Mouse (Mus musculus): Measurements from ENCODE around the gene Nup62. TPM values are rescaled to one million over a fixed set of nuclear protein-coding genes. Genes with fewer than 3 reads are reported as not detected.

Nup62 gene
- polyA plus RNA-seq, 1 experiment, result 29.6 TPM

- TF ChIP-seq POLR2A (IDR thresholded peaks at IDR 0.05; ENCODE audit: extremely low read depth, insufficient read depth, low read length) (no peak), CTCF (IDR thresholded peaks at IDR 0.05; ENCODE audit: extremely low read depth, insufficient read depth, low read length) (no peak)
- no peak overlapping the region for H3K27ac ChIP-seq (ENCODE audit: insufficient read depth, low read length)
- H3K4me1 ChIP-seq (ENCODE audit: control insufficient read depth, insufficient read depth, low read length), result no peaks in the 10 kb centered on the region
- H3K4me3 ChIP-seq (ENCODE audit: insufficient read depth, low read length), result no peak overlapping the region
These were observed 61.9 kb downstream of the Nup62 start for GRCm38 (mm10) chr7:44877833-44878232.

Other genes starting within 250 kb of the Nup62 start
- gene Napsa, start 243.7 kb upstream of the Nup62 start, polyA plus RNA-seq (2012; rRNA removed), result 0.26 and 0.61 TPM in 2 replicates
- gene Kcnc3, start 225.4 kb upstream of the Nup62 start, polyA plus RNA-seq (2012; rRNA removed), result 54.9 and 62.0 TPM in 2 replicates
- 15.9 and 17.4 TPM in 2 replicates for gene Myh14, start 145.2 kb upstream of the Nup62 start, polyA plus RNA-seq (2012; rRNA removed)
- gene Izumo2, start 107.3 kb upstream of the Nup62 start, polyA plus RNA-seq (2012; rRNA removed), result not detected in 2 replicates
- gene Vrk3, start 67.7 kb upstream of the Nup62 start, polyA plus RNA-seq (2012; rRNA removed), result 32.6 and 35.7 TPM in 2 replicates
- gene Zfp473, start 65.0 kb upstream of the Nup62 start, polyA plus RNA-seq (2012; rRNA removed), result 0.40 TPM in 2 replicates
- gene Il4i1, start 299 bp downstream of the Nup62 start, polyA plus RNA-seq (2012; rRNA removed), result 1.9 and 2.3 TPM in 2 replicates
- gene Atf5, start 570 bp downstream of the Nup62 start, polyA plus RNA-seq (2012; rRNA removed), result 15.9 and 17.5 TPM in 2 replicates
- gene Akt1s1, start 32.9 kb downstream of the Nup62 start, polyA plus RNA-seq (2012; rRNA removed), result 97.5 and 101 TPM in 2 replicates
- 95.0 and 99.8 TPM in 2 replicates for gene Tbc1d17, start 33.0 kb downstream of the Nup62 start, polyA plus RNA-seq (2012; rRNA removed)
- gene Pnkp, start 41.1 kb downstream of the Nup62 start, polyA plus RNA-seq (2012; rRNA removed), result 35.6 and 40.8 TPM in 2 replicates
- 359 and 377 TPM in 2 replicates for gene Ptov1, start 53.7 kb downstream of the Nup62 start, polyA plus RNA-seq (2012; rRNA removed)
- 121 and 129 TPM in 2 replicates for gene Med25, start 76.6 kb downstream of the Nup62 start, polyA plus RNA-seq (2012; rRNA removed)
- 28.6 and 30.7 TPM in 2 replicates for gene Fuz, start 80.0 kb downstream of the Nup62 start, polyA plus RNA-seq (2012; rRNA removed)
- 241 and 247 TPM in 2 replicates for gene Ap2a1, start 113.4 kb downstream of the Nup62 start, polyA plus RNA-seq (2012; rRNA removed)
- gene Tsks, start 127.1 kb downstream of the Nup62 start, polyA plus RNA-seq (2012; rRNA removed), result 1.5 and 2.0 TPM in 2 replicates
- gene Cpt1c, start 158.8 kb downstream of the Nup62 start, polyA plus RNA-seq (2012; rRNA removed), result 154 and 164 TPM in 2 replicates
- 162 and 169 TPM in 2 replicates for gene Prmt1, start 170.5 kb downstream of the Nup62 start, polyA plus RNA-seq (2012; rRNA removed)
- 82.4 and 87.4 TPM in 2 replicates for gene Irf3, start 181.6 kb downstream of the Nup62 start, polyA plus RNA-seq (2012; rRNA removed)
- gene Bcl2l12, start 182.6 kb downstream of the Nup62 start, polyA plus RNA-seq (2012; rRNA removed), result 6.0 and 6.2 TPM in 2 replicates
- 126 and 128 TPM in 2 replicates for gene Scaf1, start 200.3 kb downstream of the Nup62 start, polyA plus RNA-seq (2012; rRNA removed)
- 34.2 and 38.3 TPM in 2 replicates for gene Rras, start 201.9 kb downstream of the Nup62 start, polyA plus RNA-seq (2012; rRNA removed)
- gene Prr12, start 236.8 kb downstream of the Nup62 start, polyA plus RNA-seq (2012; rRNA removed), result 14.6 and 15.5 TPM in 2 replicates
- 89.5 and 92.3 TPM in 2 replicates for gene Nosip, start 246.3 kb downstream of the Nup62 start, polyA plus RNA-seq (2012; rRNA removed)
- gene Prrg2, start 246.6 kb downstream of the Nup62 start, polyA plus RNA-seq (2012; rRNA removed), result 21.4 and 23.2 TPM in 2 replicates

Measured in cortical plate, adult 2 months (tissue).